Mouse (Mus musculus) kidney, embryonic 16.5 days (tissue): ENCODE measurements around the gene Smarcd2. TPM values are rescaled to one million over a fixed set of nuclear protein-coding genes. Genes with fewer than 3 reads are reported as not detected.
"Not testable (repeated sequence)": the region's sequence is repeated elsewhere in the genome, so short reads cannot be mapped to it uniquely, and the experiment has no call there.

ENCODE experiments used
- ATAC-seq: fragments of 200-750 bp; cut with Nextera tagmentation; 2 replicates; pipeline ENCODE4 v1.8.0; 2017; ENCODE audit warnings: moderate TSS enrichment; ENCODE audit not compliant: low FRiP score, low TSS enrichment
- H3K27ac ChIP-seq: fragments of 300-500 bp; sonication (generic); 2 replicates; pipeline ENCODE4 v1.5.1; 2014; ENCODE audit warnings: low read length
- H3K27me3 ChIP-seq: fragments of 300-500 bp; sonication (generic); 2 replicates; pipeline ENCODE4 v1.6.1; 2014; ENCODE audit warnings: low read length, control low read depth, mixed read lengths; ENCODE audit not compliant: insufficient read depth
- H3K36me3 ChIP-seq: fragments of 300-500 bp; sonication (generic); 2 replicates; pipeline ENCODE4 v1.6.1; 2014; ENCODE audit warnings: low read length, control low read depth, mixed read lengths; ENCODE audit not compliant: insufficient read depth
- H3K4me1 ChIP-seq: fragments of 300-500 bp; sonication (generic); 2 replicates; pipeline ENCODE4 v1.6.1; 2014; ENCODE audit warnings: low read length, control low read depth, mixed read lengths; ENCODE audit not compliant: insufficient read depth
- H3K4me2 ChIP-seq: fragments of 300-500 bp; sonication (generic); replicated peaks from 2 replicates; pipeline ENCODE4 v1.6.1; 2014; ENCODE audit warnings: low read depth, low read length
- H3K4me3 ChIP-seq: fragments of 300-500 bp; sonication (generic); 2 replicates; pipeline ENCODE4 v1.5.1; 2014; ENCODE audit warnings: mild to moderate bottlenecking, low read length
- H3K9ac ChIP-seq: fragments of 300-500 bp; sonication (generic); replicated peaks from 2 replicates; pipeline ENCODE4 v1.6.1; 2014; ENCODE audit warnings: low read length
- H3K9me3 ChIP-seq: fragments of 300-500 bp; sonication (generic); 2 replicates; pipeline ENCODE4 v1.6.1; 2016; ENCODE audit warnings: low read length, control low read depth
- WGBS: fragments of 180-500 bp; shearing (Covaris S2); extraction: QIAGEN DNeasy Blood & Tissue Kit; methylation state at CpG from one replicate; pipeline ENCODE4 v1.1.7; 2014; 5-methylcytosine and 5-hydroxymethylcytosine counted together
- polyA plus RNA-seq: library from polyadenylated mRNA; unstranded; fragments of >200 nt; fragmentation: Nextera tagmentation; extraction: Ambion mirVana; gene quantifications from 2 replicates; pipeline ENCODE4 v1.2.1, GENCODE M21; 2015

Smarcd2 gene
- polyA plus RNA-seq, 1 experiment from 2014 or later = 55.0 TPM

DNA sequence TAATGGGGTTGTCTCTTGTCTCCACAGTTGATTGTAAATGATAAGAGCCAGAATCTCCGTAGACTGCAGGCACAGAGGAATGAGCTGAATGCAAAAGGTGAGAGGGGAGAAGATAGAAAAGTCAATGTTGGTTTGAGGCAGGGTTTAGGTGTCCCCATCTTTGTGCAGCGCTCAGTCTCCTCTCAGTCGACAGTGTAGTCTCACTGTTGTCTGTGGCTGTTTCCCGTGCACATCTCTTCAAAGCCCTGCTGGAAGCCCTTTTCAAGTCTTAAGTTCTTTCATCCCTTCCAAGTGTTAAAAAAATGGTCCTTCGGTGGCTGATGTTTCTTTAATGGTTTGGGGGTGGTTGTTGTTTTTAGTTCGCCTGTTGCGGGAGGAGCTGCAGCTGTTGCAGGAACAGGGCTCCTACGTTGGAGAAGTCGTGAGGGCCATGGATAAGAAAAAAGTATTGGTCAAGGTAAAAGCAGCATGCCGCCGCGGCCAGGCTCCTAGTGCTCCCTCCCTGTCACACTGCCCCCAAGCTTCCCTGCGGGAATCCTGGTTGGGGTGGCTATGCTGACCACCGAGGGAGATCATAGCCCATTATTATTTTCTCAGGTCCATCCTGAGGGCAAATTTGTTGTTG, 11.8 kb downstream of the Smarcd2 start:
- Histone ChIP-seq H3K4me1 (peaks cover 13% of the 10 kb centered on the region), H3K9ac (no peak overlapping the region), H3K4me2 (no peak overlapping the region), H3K4me3 (no peak overlapping the region), H3K36me3 (peaks cover 68% of the 10 kb centered on the region), H3K9me3 (no peaks in the 10 kb centered on the region), H3K27ac (no peak overlapping the region), H3K27me3 (no peaks in the 10 kb centered on the region)
- WGBS = 60% methylated on average over 14 of the region's 14 CpGs
- ATAC-seq = no peak

DNA sequence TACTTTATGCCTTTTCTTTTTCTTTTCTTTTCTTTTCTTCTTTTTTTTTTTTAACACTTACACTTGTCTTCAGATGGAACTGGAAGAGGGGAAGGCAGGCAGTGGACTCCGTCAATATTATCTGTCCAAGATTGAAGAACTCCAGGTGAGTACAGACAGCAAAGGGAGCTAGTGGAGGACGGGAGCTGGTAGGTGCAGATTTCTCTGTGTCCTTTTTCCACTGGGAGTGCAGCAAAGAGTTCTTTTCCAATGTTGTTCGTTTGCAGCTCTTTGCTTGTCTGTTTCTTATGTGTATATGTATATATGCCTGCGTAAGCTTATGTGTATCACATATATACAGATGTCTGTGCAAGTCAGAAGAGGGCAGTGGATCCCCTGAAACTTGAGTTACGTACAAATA, 16.0 kb downstream of the Smarcd2 start:
- Histone ChIP-seq H3K27me3 (no peaks in the 10 kb centered on the region), H3K36me3 (peaks cover 51% of the 10 kb centered on the region), H3K4me3 (peak overlapping the region; percentile 80), H3K27ac (peak overlapping the region; percentile 83; the same call in 1 of the 2 replicates), H3K4me2 (peak overlapping the region; percentile 90), H3K9ac (peak overlapping the region; percentile 79), H3K4me1 (peaks cover 21% of the 10 kb centered on the region), H3K9me3 (no peaks in the 10 kb centered on the region)
- ATAC-seq = no peak
- 59% methylated on average over 5 of the region's 5 CpGs for WGBS

GRCm38 (mm10) chr11:106255685-106256451, 16.9 kb downstream of the Smarcd2 start, which contains the start of the genes Ftsj3 and Psmc5:
Ftsj3 (minus strand) TSS chr11:106256079.
Psmc5 (plus strand) TSS chr11:106256154.
- peak; percentile 94 for ATAC-seq
- Histone ChIP-seq H3K4me2 (peak within 1 kb of the TSS; percentile 90), H3K4me3 (peak within 1 kb of the TSS; percentile 80), H3K27me3 (no peaks in the 10 kb centered on the region), H3K27ac (peak within 1 kb of the TSS; percentile 83), H3K4me1 (peaks cover 21% of the 10 kb centered on the region), H3K9me3 (no peaks in the 10 kb centered on the region), H3K36me3 (peaks cover 51% of the 10 kb centered on the region), H3K9ac (peak within 1 kb of the TSS; percentile 79)
- WGBS = under 1% methylated on average over 42 of the region's 42 CpGs

DNA sequence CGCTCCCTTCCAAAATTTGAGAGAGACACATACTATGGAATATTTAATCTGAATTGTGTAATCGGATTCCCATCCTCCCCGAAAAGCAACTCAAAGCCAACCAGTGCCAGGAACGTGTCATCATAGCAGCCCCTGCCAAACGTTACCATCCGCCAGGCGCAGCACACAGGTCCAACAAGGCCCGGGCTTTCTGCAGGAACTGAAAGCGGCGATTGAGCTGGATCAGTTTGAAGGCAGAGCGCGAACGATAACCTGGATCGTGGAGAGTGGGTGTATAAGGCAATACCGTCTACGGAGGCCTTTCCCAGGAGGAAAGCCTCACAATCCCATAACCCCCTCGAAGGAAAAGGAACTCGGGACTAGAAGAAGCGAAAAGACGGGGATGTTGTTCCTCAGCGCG, 17.6 kb downstream of the Smarcd2 start:
- H3K4me1 ChIP-seq = peaks cover 21% of the 10 kb centered on the region
- H3K27ac ChIP-seq = peak overlapping the region; percentile 83
- H3K4me3 ChIP-seq = peak overlapping the region; percentile 80
- ATAC-seq = 0 out of 2 replicates have a peak, but pooled peaks have one; percentile 4
- peak overlapping the region; percentile 79 for H3K9ac ChIP-seq
- peak overlapping the region; percentile 90 for H3K4me2 ChIP-seq
- no peaks in the 10 kb centered on the region for H3K9me3 ChIP-seq
- no peaks in the 10 kb centered on the region for H3K27me3 ChIP-seq
- WGBS = 3% methylated on average over 22 of the region's 22 CpGs
- H3K36me3 ChIP-seq = peaks cover 54% of the 10 kb centered on the region

- ATAC-seq = no peak
- Histone ChIP-seq H3K4me3 (peak overlapping the region; percentile 80), H3K4me2 (peak overlapping the region; percentile 90), H3K27me3 (no peaks in the 10 kb centered on the region), H3K9ac (peak overlapping the region; percentile 79), H3K36me3 (peaks cover 58% of the 10 kb centered on the region), H3K27ac (peak overlapping the region; percentile 83; the same call in 1 of the 2 replicates), H3K4me1 (peaks cover 21% of the 10 kb centered on the region), H3K9me3 (no peaks in the 10 kb centered on the region)
- 13% methylated on average over 2 of the region's 2 CpGs for WGBS
Observed at GRCm38 (mm10) chr11:106254767-106255166, 18.0 kb downstream of the Smarcd2 start.

- Histone ChIP-seq H3K9me3 (peaks cover 4% of the 10 kb centered on the region; the same call in 1 of the 2 replicates), H3K4me1 (no peaks in the 10 kb centered on the region; the same call in 1 of the 2 replicates), H3K4me2 (no peak overlapping the region), H3K27ac (no peak overlapping the region), H3K9ac (no peak overlapping the region), H3K36me3 (peaks cover 94% of the 10 kb centered on the region), H3K27me3 (no peaks in the 10 kb centered on the region), H3K4me3 (no peak overlapping the region)
- WGBS = 82% methylated on average over 7 of the region's 7 CpGs
- ATAC-seq = no peak
Observed at GRCm38 (mm10) chr11:106249326-106249725, 23.4 kb downstream of the Smarcd2 start.

DNA sequence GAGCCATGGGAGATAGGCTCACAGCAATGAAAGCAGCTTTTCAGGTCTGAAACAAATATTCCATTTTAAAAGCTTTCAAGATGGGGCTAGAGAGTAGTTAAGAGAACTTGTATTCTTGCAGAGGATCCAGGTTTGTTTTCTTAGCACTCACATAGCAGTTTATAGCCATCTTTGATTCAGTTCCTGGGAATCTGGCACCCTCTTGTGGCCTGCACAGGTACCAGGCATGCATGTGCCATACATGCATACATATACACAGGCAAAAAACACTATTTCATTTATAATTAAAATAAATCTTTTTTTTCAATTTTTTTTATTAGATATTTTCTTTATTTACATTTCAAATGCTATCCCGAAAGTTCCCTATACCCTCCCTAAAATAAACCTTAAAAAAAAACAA, 25.9 kb downstream of the Smarcd2 start:
- Histone ChIP-seq H3K9ac (no peak overlapping the region), H3K36me3 (peaks cover 92% of the 10 kb centered on the region), H3K4me3 (no peak overlapping the region), H3K27me3 (no peaks in the 10 kb centered on the region), H3K27ac (no peak overlapping the region), H3K9me3 (peaks cover 4% of the 10 kb centered on the region; the same call in 1 of the 2 replicates), H3K4me2 (no peak overlapping the region), H3K4me1 (no peaks in the 10 kb centered on the region)
- ATAC-seq = no peak
- WGBS = 96% methylated on average over 1 of the region's 1 CpGs

DNA sequence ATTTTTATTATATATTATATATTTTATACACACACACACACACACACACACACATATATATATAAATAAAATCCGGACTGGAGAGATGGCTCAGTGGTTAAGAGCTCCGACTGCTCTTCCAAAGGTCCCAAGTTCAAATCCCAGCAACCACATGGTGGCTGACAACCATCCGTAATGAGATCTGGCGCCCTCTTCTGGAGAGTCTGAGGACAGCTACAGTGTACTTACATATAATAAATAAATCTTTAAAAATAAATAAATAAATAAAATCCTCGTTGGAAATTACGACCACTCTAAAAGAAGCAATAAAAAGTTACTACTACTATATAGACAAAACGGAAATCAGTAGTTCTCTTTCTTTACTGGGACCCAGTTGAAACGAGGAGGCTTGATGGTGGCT, 38.8 kb downstream of the Smarcd2 start:
- not testable (repeated sequence) for H3K9ac ChIP-seq, H3K27me3 ChIP-seq, H3K4me3 ChIP-seq, H3K4me2 ChIP-seq, H3K4me1 ChIP-seq, ATAC-seq, H3K27ac ChIP-seq, H3K9me3 ChIP-seq
- H3K36me3 ChIP-seq = peaks cover 48% of the 10 kb centered on the region
- 74% methylated on average over 8 of the region's 8 CpGs for WGBS

- Histone ChIP-seq H3K27ac (no peak overlapping the region), H3K9me3 (no peaks in the 10 kb centered on the region), H3K4me3 (no peak overlapping the region), H3K9ac (no peak overlapping the region), H3K27me3 (no peaks in the 10 kb centered on the region), H3K4me2 (no peak overlapping the region), H3K4me1 (peaks cover 14% of the 10 kb centered on the region), H3K36me3 (peaks cover 15% of the 10 kb centered on the region; the same call in 1 of the 2 replicates)
- no peak for ATAC-seq
- WGBS = 83% methylated on average over 3 of the region's 3 CpGs
Observed at GRCm38 (mm10) chr11:106220603-106221002, 52.2 kb downstream of the Smarcd2 start.
